Mouse (Mus musculus) pancreas, adult 10 weeks (tissue): ENCODE data around the gene Hmga2. TPM values are rescaled to one million over a fixed set of nuclear protein-coding genes. Genes with fewer than 3 reads are reported as not detected.

Source experiments
- polyA plus RNA-seq: library from polyadenylated mRNA; stranded (reverse); fragments of 350-450 nt; fragmentation: Illumina TruSeq; extraction: RNeasy Lipid Tissue Mini Kit (QIAGEN cat#74804); gene quantifications from one replicate; pipeline ENCODE4 v1.2.3, GENCODE M21; 2015; ENCODE audit warnings: low read depth, low replicate concordance; ENCODE audit not compliant: insufficient read depth

Gene Hmga2
- polyA plus RNA-seq = not detected

GRCm38 (mm10) chr10:120475601-120476515 lies at the start of gene Hmga2:
Hmga2 (minus strand) TSS chr10:120476469.

Other genes with a start within 250 kb of the Hmga2 start
- 9.3 TPM for gene Llph, start 249.4 kb downstream of the Hmga2 start, polyA plus RNA-seq